Mouse (Mus musculus): Measurements from ENCODE around the gene Lrriq4. TPM values are rescaled to one million over a fixed set of nuclear protein-coding genes. Genes with fewer than 3 reads are reported as not detected.
"Not testable (repeated sequence)": the region's sequence is repeated elsewhere in the genome, so short reads cannot be mapped to it uniquely, and the experiment has no call there.

The Lrriq4 gene
- polyA plus RNA-seq, 1 experiment from 2014 or later, result 0.46 TPM

GRCm38 (mm10) chr3:30695661-30696060 is 51.4 kb downstream of the Lrriq4 start:
- Histone ChIP-seq H3K27me3 (ENCODE audit: insufficient read depth, low read length) (no peaks in the 10 kb centered on the region), H3K9ac (ENCODE audit: low read depth, low read length) (no peak overlapping the region), H3K4me3 (replicated peaks; ENCODE audit: low read depth, low read length) (no peak overlapping the region), H3K9me3 (replicated peaks; ENCODE audit: low read length) (no peaks in the 10 kb centered on the region), H3K4me1 (replicated peaks; ENCODE audit: insufficient read depth, low read length) (no peaks in the 10 kb centered on the region), H3K36me3 (ENCODE audit: insufficient read depth, low read length) (no peaks in the 10 kb centered on the region), H3K27ac (no peak overlapping the region), H3K4me2 (ENCODE audit: low read length) (no peak overlapping the region)
- TF ChIP-seq CTCF (IDR thresholded peaks at IDR 0.05; ENCODE audit: low read depth), result no peak
- DNase-seq (ENCODE audit: low spot score) (no peak), ATAC-seq (replicated peaks; ENCODE audit: low FRiP score, low read depth) (no peak)
- WGBS, result 88% methylated on average over 2 of the region's 2 CpGs

GRCm38 (mm10) chr3:30696346-30696745 is 52.0 kb downstream of the Lrriq4 start:
- H3K9ac ChIP-seq (ENCODE audit: low read depth, low read length), result no peak overlapping the region
- ATAC-seq (replicated peaks; ENCODE audit: low FRiP score, low read depth) (peak; percentile 74), DNase-seq (ENCODE audit: low spot score) (peak; percentile 87)
- H3K4me3 ChIP-seq (replicated peaks; ENCODE audit: low read depth, low read length), result no peak overlapping the region
- H3K9me3 ChIP-seq (replicated peaks; ENCODE audit: low read length), result no peaks in the 10 kb centered on the region
- TF ChIP-seq CTCF (IDR thresholded peaks at IDR 0.05; ENCODE audit: low read depth), result peak; percentile 95
- H3K4me2 ChIP-seq (ENCODE audit: low read length), result no peak overlapping the region
- no peak overlapping the region for H3K27ac ChIP-seq
- H3K4me1 ChIP-seq (replicated peaks; ENCODE audit: insufficient read depth, low read length), result no peaks in the 10 kb centered on the region
- 6% methylated on average over 2 of the region's 2 CpGs for whole genome bisulfite sequencing
- H3K27me3 ChIP-seq (ENCODE audit: insufficient read depth, low read length), result no peaks in the 10 kb centered on the region
- no peaks in the 10 kb centered on the region for H3K36me3 ChIP-seq (ENCODE audit: insufficient read depth, low read length)

- no peak for DNase-seq (ENCODE audit: low spot score)
- no peak for TF ChIP-seq CTCF (IDR thresholded peaks at IDR 0.05; ENCODE audit: low read depth)
- no peaks in the 10 kb centered on the region for H3K9me3 ChIP-seq (replicated peaks; ENCODE audit: low read length)
- no peak overlapping the region for H3K4me3 ChIP-seq (replicated peaks; ENCODE audit: low read depth, low read length)
- H3K4me1 ChIP-seq (replicated peaks; ENCODE audit: insufficient read depth, low read length), result no peaks in the 10 kb centered on the region
- no peaks in the 10 kb centered on the region for H3K36me3 ChIP-seq (ENCODE audit: insufficient read depth, low read length)
- H3K27me3 ChIP-seq (ENCODE audit: insufficient read depth, low read length), result no peaks in the 10 kb centered on the region
- no peak for ATAC-seq (replicated peaks; ENCODE audit: low FRiP score, low read depth)
- 31% methylated on average over 4 of the region's 4 CpGs for WGBS
- 0 out of 2 replicates have a peak overlapping the region, but pooled peaks have one; percentile 42 for H3K27ac ChIP-seq
- H3K9ac ChIP-seq (ENCODE audit: low read depth, low read length), result no peak overlapping the region
- H3K4me2 ChIP-seq (ENCODE audit: low read length), result no peak overlapping the region
These were observed 53.6 kb downstream of the Lrriq4 start for GRCm38 (mm10) chr3:30697891-30698290.

GRCm38 (mm10) chr3:30699711-30700505 is 55.6 kb downstream of the Lrriq4 start, which contains the start of gene Lrrc31:
Lrrc31 (minus strand) TSS chr3:30699843.
- H3K27me3 ChIP-seq (ENCODE audit: insufficient read depth, low read length); H3K4me3 ChIP-seq (replicated peaks; ENCODE audit: low read depth, low read length); H3K36me3 ChIP-seq (ENCODE audit: insufficient read depth, low read length); ATAC-seq (replicated peaks; ENCODE audit: low FRiP score, low read depth); H3K27ac ChIP-seq; H3K9ac ChIP-seq (ENCODE audit: low read depth, low read length); H3K4me2 ChIP-seq (ENCODE audit: low read length); H3K4me1 ChIP-seq (replicated peaks; ENCODE audit: insufficient read depth, low read length); DNase-seq (ENCODE audit: low spot score); H3K9me3 ChIP-seq (replicated peaks; ENCODE audit: low read length): not testable (repeated sequence)
- 73% methylated on average over 6 of the region's 6 CpGs for WGBS

- H3K4me1 ChIP-seq (replicated peaks; ENCODE audit: insufficient read depth, low read length), result no peaks in the 10 kb centered on the region
- WGBS, result 91% methylated on average over 3 of the region's 3 CpGs
- ATAC-seq (replicated peaks; ENCODE audit: low FRiP score, low read depth) (no peak), DNase-seq (ENCODE audit: low spot score) (no peak)
- H3K4me2 ChIP-seq (ENCODE audit: low read length), result no peak overlapping the region
- no peak for TF ChIP-seq CTCF (IDR thresholded peaks at IDR 0.05; ENCODE audit: low read depth)
- H3K36me3 ChIP-seq (ENCODE audit: insufficient read depth, low read length), result no peaks in the 10 kb centered on the region
- H3K27ac ChIP-seq, result no peak overlapping the region
- H3K9ac ChIP-seq (ENCODE audit: low read depth, low read length), result no peak overlapping the region
- no peaks in the 10 kb centered on the region for H3K27me3 ChIP-seq (ENCODE audit: insufficient read depth, low read length)
- H3K4me3 ChIP-seq (replicated peaks; ENCODE audit: low read depth, low read length), result no peak overlapping the region
- no peaks in the 10 kb centered on the region for H3K9me3 ChIP-seq (replicated peaks; ENCODE audit: low read length)
These were observed 61.7 kb downstream of the Lrriq4 start for GRCm38 (mm10) chr3:30705977-30706376.

- H3K27ac ChIP-seq, result no peak overlapping the region
- H3K9ac ChIP-seq (ENCODE audit: low read depth, low read length), result no peak overlapping the region
- no peak overlapping the region for H3K4me3 ChIP-seq (replicated peaks; ENCODE audit: low read depth, low read length)
- WGBS, result 67% methylated on average over 4 of the region's 4 CpGs
- H3K4me1 ChIP-seq (replicated peaks; ENCODE audit: insufficient read depth, low read length), result no peaks in the 10 kb centered on the region
- ATAC-seq (replicated peaks; ENCODE audit: low FRiP score, low read depth), result no peak
- DNase-seq (ENCODE audit: low spot score), result no peak
- no peak overlapping the region for H3K4me2 ChIP-seq (ENCODE audit: low read length)
- H3K27me3 ChIP-seq (ENCODE audit: insufficient read depth, low read length), result no peaks in the 10 kb centered on the region
- no peak for TF ChIP-seq CTCF (IDR thresholded peaks at IDR 0.05; ENCODE audit: low read depth)
- no peaks in the 10 kb centered on the region for H3K36me3 ChIP-seq (ENCODE audit: insufficient read depth, low read length)
- no peaks in the 10 kb centered on the region for H3K9me3 ChIP-seq (replicated peaks; ENCODE audit: low read length)
These were observed 62.4 kb downstream of the Lrriq4 start for GRCm38 (mm10) chr3:30706614-30707276.

Data from kidney, postnatal 0 days (tissue).